Mouse (Mus musculus) kidney, adult 2 months (tissue): Measurements from ENCODE around the gene Itm2b.

ENCODE experiments used
- CTCF ChIP-seq: fragments of 200-500 bp; conservative IDR thresholded peaks from 2 replicates; pipeline ENCODE4 v1.5.1; 2011; ENCODE audit warnings: low read depth, mild to moderate bottlenecking, control low read depth, low read length, moderate library complexity, mixed read lengths; ENCODE audit not compliant: insufficient read depth, insufficient read length
- POLR2A ChIP-seq: fragments of 200-500 bp; IDR thresholded peaks from one replicate; pipeline ENCODE4 v1.6.1; 2011; ENCODE audit warnings: low read depth, low read length, control low read depth

GRCm38 (mm10) chr14:73373606-73374005 lies 11.5 kb downstream of the Itm2b start:
- no peak for TF ChIP-seq CTCF
- no peak for TF ChIP-seq POLR2A
